Mouse (Mus musculus) G1E (cell line): ENCODE data around the gene Trim50.

Source experiments
- CTCF ChIP-seq: IDR thresholded peaks from 2 replicates; pipeline ENCODE4 v1.5.1; 2012; ENCODE audit warnings: low read depth, low read length, inconsistent platforms, mixed read lengths
- GATA1 ChIP-seq: IDR thresholded peaks from 2 replicates; pipeline ENCODE4 v1.6.1; 2012; ENCODE audit warnings: borderline replicate concordance, low read length, inconsistent platforms, mixed read lengths
- POLR2AphosphoS5 ChIP-seq: IDR thresholded peaks from 2 replicates; pipeline ENCODE4 v1.6.1; 2012; ENCODE audit warnings: low read depth, low read length, inconsistent platforms; ENCODE audit not compliant: insufficient replicate concordance
- TAL1 ChIP-seq: conservative IDR thresholded peaks from 2 replicates; pipeline ENCODE4 v1.6.1; 2012; ENCODE audit warnings: low read depth, low read length, inconsistent platforms, mixed read lengths

DNA sequence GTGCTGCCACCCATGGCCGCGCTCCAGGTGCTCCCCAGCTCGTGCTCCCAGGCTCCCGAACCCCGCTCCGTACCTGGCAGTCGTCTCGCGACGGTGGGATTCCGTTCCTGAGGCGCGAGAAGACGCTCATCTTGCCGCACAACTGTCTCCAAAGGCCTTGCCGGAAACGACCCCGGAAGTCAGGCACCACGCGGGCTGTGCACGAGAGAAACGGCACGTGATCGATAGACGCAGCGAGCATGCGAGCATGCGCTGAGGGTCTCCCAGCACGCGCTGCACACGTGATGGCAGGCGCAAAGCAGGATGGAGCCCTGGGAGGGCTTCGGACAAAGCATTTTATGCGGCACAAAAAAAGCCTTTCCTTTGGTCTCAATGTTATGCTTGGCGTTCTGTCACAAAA lies 3.2 kb upstream of the Trim50 start, which contains the start of gene Fkbp6:
- TF ChIP-seq CTCF: no peak
- no peak for TF ChIP-seq POLR2AphosphoS5
- TF ChIP-seq TAL1: no peak
- no peak for TF ChIP-seq GATA1
